Mouse (Mus musculus) neural tube, embryonic 12.5 days (tissue): ENCODE measurements around the gene Arhgap10. TPM values are rescaled to one million over a fixed set of nuclear protein-coding genes. Genes with fewer than 3 reads are reported as not detected.

Experiments used
- ATAC-seq: fragments of 200-750 bp; cut with Nextera tagmentation; 2 replicates; pipeline ENCODE4 v1.8.0; 2017; ENCODE audit warnings: low read depth, mild to moderate bottlenecking, moderate TSS enrichment, moderate library complexity; ENCODE audit not compliant: low FRiP score
- H3K27ac ChIP-seq: fragments of 300-500 bp; sonication (generic); 2 replicates; pipeline ENCODE4 v1.5.1; 2016
- H3K27me3 ChIP-seq: fragments of 300-500 bp; sonication (generic); replicated peaks from 2 replicates; pipeline ENCODE4 v1.6.1; 2016; ENCODE audit warnings: mild to moderate bottlenecking
- H3K36me3 ChIP-seq: fragments of 300-500 bp; sonication (generic); 2 replicates; pipeline ENCODE4 v1.6.1; 2016; ENCODE audit warnings: mild to moderate bottlenecking
- H3K4me1 ChIP-seq: fragments of 300-500 bp; sonication (generic); 2 replicates; pipeline ENCODE4 v1.6.1; 2016
- H3K4me2 ChIP-seq: fragments of 300-500 bp; sonication (generic); replicated peaks from 2 replicates; pipeline ENCODE4 v1.6.1; 2016; ENCODE audit warnings: mild to moderate bottlenecking
- H3K4me3 ChIP-seq: fragments of 300-500 bp; sonication (generic); 2 replicates; pipeline ENCODE4 v1.5.1; 2016
- H3K9ac ChIP-seq: fragments of 300-500 bp; sonication (generic); 2 replicates; pipeline ENCODE4 v1.6.1; 2016; ENCODE audit warnings: mild to moderate bottlenecking
- H3K9me3 ChIP-seq: fragments of 300-500 bp; sonication (generic); 2 replicates; pipeline ENCODE4 v1.6.1; 2016; ENCODE audit warnings: mild to moderate bottlenecking
- WGBS: fragments of 180-500 bp; shearing (Covaris S2); methylation state at CpG from one replicate; pipeline ENCODE4 v1.1.7; 2016; 5-methylcytosine and 5-hydroxymethylcytosine counted together
- polyA plus RNA-seq: library from polyadenylated mRNA; unstranded; fragments of >200 nt; fragmentation: Nextera tagmentation; extraction: Ambion mirVana; gene quantifications from 2 replicates; pipeline ENCODE4 v1.2.1, GENCODE M21; 2016

Gene Arhgap10
- polyA plus RNA-seq, 1 experiment from 2014 or later, result 12.6 TPM

- Histone ChIP-seq H3K9me3 (peaks cover 15% of the 10 kb centered on the region), H3K27me3 (no peaks in the 10 kb centered on the region), H3K4me2 (no peak overlapping the region), H3K4me3 (no peak overlapping the region), H3K9ac (no peak overlapping the region), H3K4me1 (no peaks in the 10 kb centered on the region), H3K27ac (no peak overlapping the region), H3K36me3 (peaks cover 12% of the 10 kb centered on the region; the same call in 1 of the 2 replicates)
- ATAC-seq, result no peak
- WGBS, result 93% methylated on average over 21 of the region's 21 CpGs
Observed at GRCm38 (mm10) chr8:77451466-77452382, 66.0 kb downstream of the Arhgap10 start.

GRCm38 (mm10) chr8:77451052-77451451, 66.7 kb downstream of the Arhgap10 start:
- no peak for ATAC-seq
- Histone ChIP-seq H3K9me3 (peaks cover 15% of the 10 kb centered on the region), H3K36me3 (peaks cover 12% of the 10 kb centered on the region; the same call in 1 of the 2 replicates), H3K27ac (no peak overlapping the region), H3K4me1 (no peaks in the 10 kb centered on the region), H3K4me3 (no peak overlapping the region), H3K4me2 (no peak overlapping the region), H3K9ac (no peak overlapping the region), H3K27me3 (no peaks in the 10 kb centered on the region)
- WGBS, result 93% methylated on average over 5 of the region's 5 CpGs

- Histone ChIP-seq H3K27me3 (no peaks in the 10 kb centered on the region), H3K4me2 (no peak overlapping the region), H3K4me1 (no peaks in the 10 kb centered on the region), H3K36me3 (peaks cover 12% of the 10 kb centered on the region; the same call in 1 of the 2 replicates), H3K9me3 (peaks cover 15% of the 10 kb centered on the region), H3K9ac (no peak overlapping the region), H3K4me3 (no peak overlapping the region), H3K27ac (no peak overlapping the region)
- no peak for ATAC-seq
- WGBS, result 80% methylated on average over 12 of the region's 12 CpGs
Observed at GRCm38 (mm10) chr8:77446294-77446693, 71.5 kb downstream of the Arhgap10 start.

GRCm38 (mm10) chr8:77445642-77446041, 72.1 kb downstream of the Arhgap10 start:
- Histone ChIP-seq H3K36me3 (peaks cover 12% of the 10 kb centered on the region; the same call in 1 of the 2 replicates), H3K4me1 (no peaks in the 10 kb centered on the region), H3K4me3 (no peak overlapping the region)

GRCm38 (mm10) chr8:77444166-77444870, 73.4 kb downstream of the Arhgap10 start:
- no peak overlapping the region for H3K27ac ChIP-seq
- H3K9me3 ChIP-seq, result peaks cover 15% of the 10 kb centered on the region
- no peak for ATAC-seq
- no peak overlapping the region for H3K4me3 ChIP-seq
- no peak overlapping the region for H3K9ac ChIP-seq
- no peaks in the 10 kb centered on the region for H3K36me3 ChIP-seq
- H3K4me1 ChIP-seq, result no peaks in the 10 kb centered on the region
- H3K27me3 ChIP-seq, result no peaks in the 10 kb centered on the region
- 78% methylated on average over 10 of the region's 10 CpGs for WGBS
- no peak overlapping the region for H3K4me2 ChIP-seq

More at GRCm38 (mm10) chr8:77445642-77446041, 72.1 kb downstream of the Arhgap10 start:
- Histone ChIP-seq H3K9ac (no peak overlapping the region), H3K27ac (no peak overlapping the region), H3K9me3 (peaks cover 15% of the 10 kb centered on the region), H3K27me3 (no peaks in the 10 kb centered on the region), H3K4me2 (no peak overlapping the region)
- 77% methylated on average over 3 of the region's 3 CpGs for WGBS
- no peak for ATAC-seq

- Histone ChIP-seq H3K4me1 (peaks cover 6% of the 10 kb centered on the region; the same call in 1 of the 2 replicates), H3K9me3 (0 out of 2 replicates have a peak, but pooled peaks cover 5% of the 10 kb centered on the region), H3K4me2 (no peak overlapping the region), H3K27ac (no peak overlapping the region), H3K27me3 (no peaks in the 10 kb centered on the region), H3K36me3 (no peaks in the 10 kb centered on the region), H3K9ac (no peak overlapping the region), H3K4me3 (no peak overlapping the region)
- WGBS, result 89% methylated on average over 7 of the region's 7 CpGs
- no peak for ATAC-seq
Observed at GRCm38 (mm10) chr8:77442452-77442851, 75.3 kb downstream of the Arhgap10 start.

GRCm38 (mm10) chr8:77440913-77441312, 76.8 kb downstream of the Arhgap10 start:
- no peak overlapping the region for H3K4me3 ChIP-seq
- no peak overlapping the region for H3K9ac ChIP-seq
- WGBS, result 90% methylated on average over 9 of the region's 9 CpGs
- no peaks in the 10 kb centered on the region for H3K27me3 ChIP-seq
- H3K27ac ChIP-seq, result no peak overlapping the region
- no peaks in the 10 kb centered on the region for H3K9me3 ChIP-seq
- peaks cover 6% of the 10 kb centered on the region; the same call in 1 of the 2 replicates for H3K4me1 ChIP-seq
- no peak overlapping the region for H3K4me2 ChIP-seq
- H3K36me3 ChIP-seq, result no peaks in the 10 kb centered on the region
- ATAC-seq, result no peak

- H3K4me3 ChIP-seq, result no peak overlapping the region
- H3K4me2 ChIP-seq, result no peak overlapping the region
- H3K27me3 ChIP-seq, result no peaks in the 10 kb centered on the region
- H3K36me3 ChIP-seq, result no peaks in the 10 kb centered on the region
- ATAC-seq, result no peak
- WGBS, result 85% methylated on average over 6 of the region's 6 CpGs
- H3K4me1 ChIP-seq, result peaks cover 6% of the 10 kb centered on the region; the same call in 1 of the 2 replicates
- H3K9me3 ChIP-seq, result no peaks in the 10 kb centered on the region
- H3K27ac ChIP-seq, result no peak overlapping the region
- no peak overlapping the region for H3K9ac ChIP-seq
Observed at GRCm38 (mm10) chr8:77440324-77440880, 77.4 kb downstream of the Arhgap10 start.

GRCm38 (mm10) chr8:77439670-77440069, 78.1 kb downstream of the Arhgap10 start:
- no peak overlapping the region for H3K27ac ChIP-seq
- no peak overlapping the region for H3K9ac ChIP-seq
- H3K9me3 ChIP-seq, result no peaks in the 10 kb centered on the region
- no peak overlapping the region for H3K4me2 ChIP-seq
- 90% methylated on average over 2 of the region's 2 CpGs for WGBS
- H3K36me3 ChIP-seq, result no peaks in the 10 kb centered on the region
- H3K27me3 ChIP-seq, result no peaks in the 10 kb centered on the region
- no peak overlapping the region for H3K4me3 ChIP-seq
- ATAC-seq, result no peak
- H3K4me1 ChIP-seq, result peaks cover 6% of the 10 kb centered on the region; the same call in 1 of the 2 replicates

GRCm38 (mm10) chr8:77437807-77438493, 79.8 kb downstream of the Arhgap10 start:
- H3K4me3 ChIP-seq, result no peak overlapping the region
- H3K27me3 ChIP-seq, result no peaks in the 10 kb centered on the region
- H3K27ac ChIP-seq, result no peak overlapping the region
- peak; percentile 39; the same call in 1 of the 2 replicates for ATAC-seq
- WGBS, result 71% methylated on average over 9 of the region's 9 CpGs
- no peaks in the 10 kb centered on the region for H3K9me3 ChIP-seq
- H3K4me2 ChIP-seq, result no peak overlapping the region
- H3K4me1 ChIP-seq, result peaks cover 8% of the 10 kb centered on the region
- no peaks in the 10 kb centered on the region for H3K36me3 ChIP-seq
- no peak overlapping the region for H3K9ac ChIP-seq

GRCm38 (mm10) chr8:77436013-77436990, 81.5 kb downstream of the Arhgap10 start:
- H3K4me1 ChIP-seq, result peaks cover 16% of the 10 kb centered on the region
- H3K9me3 ChIP-seq, result no peaks in the 10 kb centered on the region
- WGBS, result 29% methylated on average over 15 of the region's 15 CpGs
- no peak overlapping the region for H3K4me3 ChIP-seq
- ATAC-seq, result no peak
- no peak overlapping the region for H3K4me2 ChIP-seq
- no peaks in the 10 kb centered on the region for H3K27me3 ChIP-seq
- no peak overlapping the region for H3K27ac ChIP-seq
- H3K36me3 ChIP-seq, result no peaks in the 10 kb centered on the region
- no peak overlapping the region for H3K9ac ChIP-seq
